Mouse (Mus musculus): ENCODE measurements at regions not wholly inside any gene's neighbourhood (a gene's known extent, or its start where the extent isn't known, plus 50 kb on each side); places are given as distances from the start of the nearest gene placed in this dataset.

GRCm38 (mm10) chr5:119487184-119487583, 183.3 kb upstream of the Tbx3 start:
- TF ChIP-seq POLR2A (IDR thresholded peaks at IDR 0.05; ENCODE audit: extremely low read depth, insufficient read depth, low read length) (no peak), CTCF (IDR thresholded peaks at IDR 0.05; ENCODE audit: extremely low read depth, insufficient read depth, low read length) (no peak)
